ENCODE assay signal across 8 mouse cellular contexts in genomic region chr5:25704702-25705566, GRCm38 (mm10). TPM values are rescaled to one million over a fixed set of nuclear protein-coding genes. Genes with fewer than 3 reads are reported as not detected.
A peak's percentile ranks its signal among the peaks of the same experiment; 100 is the strongest.
DNase-seq lines count a peak whose midpoint lies in the region; ATAC-seq and TF ChIP-seq lines count a peak whose summit lies in the region.

No protein-coding gene starts in this region.

- ATAC-seq in lung, postnatal 0 days: no peak
- ATAC-seq in embryonic facial prominence, embryonic 14.5 days (ENCODE audit: low read depth): no peak
- peak; percentile 29; the same call in 1 of the 2 replicates for ATAC-seq in intestine, postnatal 0 days
- peak; percentile 12 for ATAC-seq in neural tube, embryonic 13.5 days (ENCODE audit: low read depth)

- H3K9ac ChIP-seq in lung, postnatal 0 days (replicated peaks; ENCODE audit: low read depth): peak overlapping the region; percentile 63
- H3K9ac ChIP-seq in embryonic facial prominence, embryonic 14.5 days (ENCODE audit: low read depth, low read length): peak overlapping the region; percentile 83
- H3K9ac ChIP-seq in intestine, postnatal 0 days (ENCODE audit: low read depth, low read length): peak overlapping the region; percentile 43
- H3K9ac ChIP-seq in neural tube, embryonic 13.5 days: peak overlapping the region; percentile 80

- 14% methylated on average over 19 of the region's 19 CpGs for WGBS in lung, postnatal 0 days
- WGBS in embryonic facial prominence, embryonic 14.5 days: 18% methylated on average over 17 of the region's 19 CpGs
- 18% methylated on average over 19 of the region's 19 CpGs for WGBS in intestine, postnatal 0 days
- WGBS in neural tube, embryonic 13.5 days: 26% methylated on average over 19 of the region's 19 CpGs

- peak overlapping the region; percentile 68 for H3K4me2 ChIP-seq in lung, postnatal 0 days (replicated peaks; ENCODE audit: low read depth, low read length)
- H3K4me2 ChIP-seq in embryonic facial prominence, embryonic 14.5 days (ENCODE audit: low read depth, low read length): peak overlapping the region; percentile 75
- H3K4me2 ChIP-seq in intestine, postnatal 0 days (replicated peaks; ENCODE audit: low read depth): peak overlapping the region; percentile 74
- peak overlapping the region; percentile 84 for H3K4me2 ChIP-seq in neural tube, embryonic 13.5 days

- H3K9me3 ChIP-seq in lung, postnatal 0 days (ENCODE audit: low read length): no peaks in the 10 kb centered on the region
- no peaks in the 10 kb centered on the region for H3K9me3 ChIP-seq in embryonic facial prominence, embryonic 14.5 days (ENCODE audit: control insufficient read depth, low read length)
- no peaks in the 10 kb centered on the region for H3K9me3 ChIP-seq in intestine, postnatal 0 days (ENCODE audit: control insufficient read depth)
- H3K9me3 ChIP-seq in neural tube, embryonic 13.5 days: no peaks in the 10 kb centered on the region

- no peaks in the 10 kb centered on the region for H3K27me3 ChIP-seq in lung, postnatal 0 days (replicated peaks; ENCODE audit: insufficient read depth, low read length)
- no peaks in the 10 kb centered on the region for H3K27me3 ChIP-seq in embryonic facial prominence, embryonic 14.5 days (replicated peaks; ENCODE audit: control insufficient read depth, insufficient read depth, low read length)
- no peaks in the 10 kb centered on the region for H3K27me3 ChIP-seq in intestine, postnatal 0 days (replicated peaks; ENCODE audit: control insufficient read depth, insufficient read depth, low read length)
- no peaks in the 10 kb centered on the region for H3K27me3 ChIP-seq in neural tube, embryonic 13.5 days

- H3K4me3 ChIP-seq in lung, postnatal 0 days (ENCODE audit: low read depth, low read length): peak overlapping the region; percentile 79
- H3K4me3 ChIP-seq in embryonic facial prominence, embryonic 14.5 days (ENCODE audit: low read depth, low read length): peak overlapping the region; percentile 83
- H3K4me3 ChIP-seq in intestine, postnatal 0 days (ENCODE audit: low read depth, low read length): peak overlapping the region; percentile 67
- peak overlapping the region; percentile 86 for H3K4me3 ChIP-seq in neural tube, embryonic 13.5 days

- TF ChIP-seq EP300 in lung, postnatal 0 days (IDR thresholded peaks at IDR 0.05): no peak

- TF ChIP-seq CTCF in lung, postnatal 0 days (IDR thresholded peaks at IDR 0.05): no peak
- no peak for TF ChIP-seq CTCF in intestine, postnatal 0 days (IDR thresholded peaks at IDR 0.05; ENCODE audit: low read depth)

- H3K4me1 ChIP-seq in lung, postnatal 0 days (ENCODE audit: insufficient read depth, low read depth, low read length): peaks cover 3% of the 10 kb centered on the region; the same call in 1 of the 2 replicates
- peaks cover 13% of the 10 kb centered on the region for H3K4me1 ChIP-seq in embryonic facial prominence, embryonic 14.5 days (ENCODE audit: control insufficient read depth, insufficient read depth, low read length)
- H3K4me1 ChIP-seq in intestine, postnatal 0 days (replicated peaks; ENCODE audit: control insufficient read depth, insufficient read depth, low read length): peaks cover 5% of the 10 kb centered on the region; the same call in 1 of the 2 replicates
- H3K4me1 ChIP-seq in neural tube, embryonic 13.5 days (replicated peaks): peaks cover 15% of the 10 kb centered on the region

- no peaks in the 10 kb centered on the region for H3K36me3 ChIP-seq in lung, postnatal 0 days (ENCODE audit: insufficient read depth, low read length)
- H3K36me3 ChIP-seq in embryonic facial prominence, embryonic 14.5 days (ENCODE audit: control insufficient read depth, insufficient read depth, low read length): peaks cover 12% of the 10 kb centered on the region; the same call in 1 of the 2 replicates
- no peaks in the 10 kb centered on the region for H3K36me3 ChIP-seq in intestine, postnatal 0 days (ENCODE audit: control insufficient read depth, insufficient read depth)
- no peaks in the 10 kb centered on the region for H3K36me3 ChIP-seq in neural tube, embryonic 13.5 days

- no peak overlapping the region for H3K27ac ChIP-seq in lung, postnatal 0 days (ENCODE audit: low read length)
- peak overlapping the region; percentile 75 for H3K27ac ChIP-seq in embryonic facial prominence, embryonic 14.5 days (replicated peaks; ENCODE audit: low read depth, low read length)
- H3K27ac ChIP-seq in intestine, postnatal 0 days (ENCODE audit: low read depth, low read length): no peak overlapping the region
- no peak overlapping the region; the same call in 1 of the 2 replicates for H3K27ac ChIP-seq in neural tube, embryonic 13.5 days (replicated peaks)

- DNase-seq in lung, postnatal 0 days (ENCODE audit: low spot score): no peak
- DNase-seq in lung, postnatal 10 days: no peak
- no peak for DNase-seq in embryonic facial prominence, embryonic 14.5 days (ENCODE audit: low spot score)
- DNase-seq in adrenal gland, postnatal 36 days: no peak
- no peak for DNase-seq in layer of hippocampus, adult 11-12 months (ENCODE audit: low spot score)
- no peak for DNase-seq in adrenal gland, adult 18-20 months (ENCODE audit: low spot score in 2 of 2)

RNA-seq across cellular contexts. Expression of gene Xrcc2, which starts 0.7 kb away (rescaled TPM):
- 1.6 and 1.9 TPM in 2 replicates for polyA plus RNA-seq in lung, postnatal 0 days (2015; fragmentation: Nextera tagmentation; extraction: Ambion mirVana)
- polyA plus RNA-seq in embryonic facial prominence, embryonic 14.5 days (2014; fragmentation: Nextera tagmentation; extraction: Ambion mirVana): 3.6 and 4.1 TPM in 2 replicates
- polyA plus RNA-seq in intestine, postnatal 0 days (2015; fragmentation: Nextera tagmentation; extraction: Ambion mirVana): 1.2 and 1.6 TPM in 2 replicates
- 3.2 and 6.4 TPM in 2 replicates for polyA plus RNA-seq in neural tube, embryonic 13.5 days (2015; fragmentation: Nextera tagmentation; extraction: Ambion mirVana)
- 1 to 10 TPM; 3.4 to 5.0 TPM for total RNA-seq in adrenal gland, postnatal 36 days (2021)
- total RNA-seq in adrenal gland, adult 18-20 months (2021): 1 to 10 TPM; 2.7 to 4.7 TPM

RNA-seq across cellular contexts. Expression of gene Actr3b, which starts 54.9 kb away (rescaled TPM):
- polyA plus RNA-seq in lung, postnatal 0 days (2015; fragmentation: Nextera tagmentation; extraction: Ambion mirVana): 0.53 and 0.79 TPM in 2 replicates
- 7.6 and 9.3 TPM in 2 replicates for polyA plus RNA-seq in embryonic facial prominence, embryonic 14.5 days (2014; fragmentation: Nextera tagmentation; extraction: Ambion mirVana)
- 1.4 and 1.7 TPM in 2 replicates for polyA plus RNA-seq in intestine, postnatal 0 days (2015; fragmentation: Nextera tagmentation; extraction: Ambion mirVana)
- 22.7 and 25.0 TPM in 2 replicates for polyA plus RNA-seq in neural tube, embryonic 13.5 days (2015; fragmentation: Nextera tagmentation; extraction: Ambion mirVana)
- 10 to 100 TPM in 1 of 2 experiments, 1 to 10 TPM in 1; 8.4 to 10.3 TPM for total RNA-seq in adrenal gland, postnatal 36 days (2021)
- total RNA-seq in adrenal gland, adult 18-20 months (2021): 10 to 100 TPM in 1 of 2 experiments, 1 to 10 TPM in 1; 5.7 to 11.3 TPM

Comparison
In these comparisons a context has a peak if more than half of its experiments do, and no peak if none do; other contexts are left out.
1. ATAC-seq: peak in intestine, postnatal 0 days (single experiment) and neural tube, embryonic 13.5 days (single experiment); none in lung, postnatal 0 days (single experiment) and embryonic facial prominence, embryonic 14.5 days (single experiment).
2. Peak in every context shown above with its lines, with median percentiles within 50 percentile points of each other: H3K4me2 ChIP-seq, H3K4me3 ChIP-seq and H3K9ac ChIP-seq.